Mouse (Mus musculus): ENCODE data around the gene Arpc1a. TPM values are rescaled to one million over a fixed set of nuclear protein-coding genes. Genes with fewer than 3 reads are reported as not detected.
A peak's percentile ranks its signal among the peaks of the same experiment; 100 is the strongest.

Gene Arpc1a
- total and polyA plus RNA-seq, 3 experiments, result 85.8 to 306 (median 187) TPM

DNA sequence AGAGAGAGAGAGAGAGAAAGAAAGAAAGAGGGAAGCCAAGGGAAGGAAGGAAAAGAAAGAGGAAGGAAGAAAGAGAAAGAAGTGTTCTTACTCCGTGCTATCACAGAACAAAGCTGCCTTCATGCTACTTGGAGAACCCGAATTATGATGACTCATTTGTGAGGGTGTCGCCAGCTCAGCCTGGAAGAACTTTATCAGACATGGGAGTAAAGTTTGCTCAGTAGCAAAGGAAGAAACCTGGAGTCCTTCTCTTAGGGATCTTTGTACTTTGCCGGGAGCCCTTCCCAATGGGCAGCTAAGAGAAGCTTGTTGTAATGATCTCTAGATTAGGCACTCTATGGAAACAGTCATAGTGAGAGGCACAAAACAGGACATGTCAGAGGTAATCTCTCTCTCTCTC, 19.1 kb downstream of the Arpc1a start:
- Histone ChIP-seq H3K4me3 (ENCODE audit: control insufficient read depth in 1 of 2, insufficient read depth in 1 of 2, low read depth in 2 of 2, low read length in 2 of 2) (no peak overlapping the region), H3K27ac (ENCODE audit: control insufficient read depth, low read depth, low read length) (peak overlapping the region; percentile 86), H3K4me1 (ENCODE audit: control insufficient read depth in 1 of 2, insufficient read depth in 2 of 2, low read length in 2 of 2) (peaks cover 9 to 27% of the 10 kb centered on the region in 2 experiments), H3K9ac (ENCODE audit: control insufficient read depth, low read depth, low read length, poor library complexity, severe bottlenecking) (no peak overlapping the region), H3K9me3 (replicated peaks; ENCODE audit: insufficient read depth, low read length) (no peaks in the 10 kb centered on the region), H3K27me3 (ENCODE audit: control insufficient read depth in 1 of 2, insufficient read depth in 2 of 2, low read length in 2 of 2) (no peaks in the 10 kb centered on the region), H3K36me3 (ENCODE audit: control insufficient read depth in 1 of 2, insufficient read depth in 2 of 2, low read length in 2 of 2) (peaks cover 25 to 28% of the 10 kb centered on the region in 2 experiments), H3K79me2 (ENCODE audit: control insufficient read depth, insufficient read depth, low read length, poor library complexity) (no peaks in the 10 kb centered on the region)
- DNase-seq (ENCODE audit: low read depth, low spot score), result peak; percentile 91
- 0 out of 2 replicates have a peak, but pooled peaks have one; percentile 20 for TF ChIP-seq MAX (IDR thresholded peaks at IDR 0.05; ENCODE audit: low read length)
- no peak for TF ChIP-seq RAD21 (IDR thresholded peaks at IDR 0.05; ENCODE audit: low read depth, low read length)
- TF ChIP-seq KAT2A (conservative IDR thresholded peaks at IDR 0.05; ENCODE audit: low read depth, low read length), result no peak
- TF ChIP-seq MAZ (IDR thresholded peaks at IDR 0.05; ENCODE audit: low read depth, low read length), result no peak
- TF ChIP-seq ETS1 (IDR thresholded peaks at IDR 0.05; ENCODE audit: low read depth, low read length), result peak; percentile 80
- no peak for TF ChIP-seq ZC3H11A (IDR thresholded peaks at IDR 0.05; ENCODE audit: low read depth, low read length)
- no peak for TF ChIP-seq POLR2AphosphoS2 (IDR thresholded peaks at IDR 0.05; ENCODE audit: low read length)
- TF ChIP-seq BHLHE40 (IDR thresholded peaks at IDR 0.05; ENCODE audit: borderline replicate concordance, low read depth, low read length), result 0 out of 2 replicates have a peak, but pooled peaks have one; percentile 8
- TF ChIP-seq ZMIZ1 (IDR thresholded peaks at IDR 0.05; ENCODE audit: low read depth, low read length), result no peak
- TF ChIP-seq MYC (IDR thresholded peaks at IDR 0.05; ENCODE audit: low read depth, low read length), result no peak
- no peak for TF ChIP-seq POLR2AphosphoS5 (IDR thresholded peaks at IDR 0.05; ENCODE audit: borderline replicate concordance, low read depth, low read length)
- TF ChIP-seq ZNF384 (IDR thresholded peaks at IDR 0.05; ENCODE audit: low read depth, low read length), result no peak
- TF ChIP-seq NRF1 (IDR thresholded peaks at IDR 0.05; ENCODE audit: insufficient read depth, low read depth, low read length, poor library complexity, severe bottlenecking), result no peak
- peak; percentile 93 for TF ChIP-seq JUND (IDR thresholded peaks at IDR 0.05; ENCODE audit: low read depth, low read length)
- no peak for TF ChIP-seq CTCF (IDR thresholded peaks at IDR 0.05 in 2 of 3, conservative IDR thresholded peaks at IDR 0.05 in 1 of 3; ENCODE audit: control insufficient read depth in 1 of 3, insufficient read depth in 1 of 3, low read depth in 2 of 3, low read length in 3 of 3, poor library complexity in 1 of 3, severe bottlenecking in 1 of 3)
- no peak for TF ChIP-seq MAFK (IDR thresholded peaks at IDR 0.05; ENCODE audit: borderline replicate concordance, low read depth, low read length)
- no peak for TF ChIP-seq USF1 (IDR thresholded peaks at IDR 0.05; ENCODE audit: low read depth, low read length)
- no peak for TF ChIP-seq MEF2A (IDR thresholded peaks at IDR 0.05; ENCODE audit: extremely low read depth, insufficient replicate concordance, low read depth, low read length, poor library complexity, severe bottlenecking)
- TF ChIP-seq TCF12 (IDR thresholded peaks at IDR 0.05; ENCODE audit: low read depth, low read length), result no peak
- peak; percentile 65 for TF ChIP-seq GATA1 (IDR thresholded peaks at IDR 0.05; ENCODE audit: low read depth, low read length)
- TF ChIP-seq MYB (IDR thresholded peaks at IDR 0.05; ENCODE audit: low read depth, low read length), result no peak
- TF ChIP-seq CHD1 (IDR thresholded peaks at IDR 0.05; ENCODE audit: low read depth, low read length), result no peak
- TF ChIP-seq UBTF (IDR thresholded peaks at IDR 0.05; ENCODE audit: borderline replicate concordance, insufficient read depth, low read depth, low read length), result no peak
- peak; percentile 66 for TF ChIP-seq TBP (IDR thresholded peaks at IDR 0.05; ENCODE audit: low read depth, low read length)
- no peak for TF ChIP-seq HCFC1 (IDR thresholded peaks at IDR 0.05; ENCODE audit: low read depth, low read length)
- TF ChIP-seq ZKSCAN1 (IDR thresholded peaks at IDR 0.05; ENCODE audit: low read depth, low read length), result no peak
- TF ChIP-seq ELF1 (IDR thresholded peaks at IDR 0.05; ENCODE audit: low read depth, low read length), result no peak
- peak; percentile 19; the same call in 1 of the 2 replicates for TF ChIP-seq TAL1 (IDR thresholded peaks at IDR 0.05; ENCODE audit: low read length)
- TF ChIP-seq MXI1 (IDR thresholded peaks at IDR 0.05; ENCODE audit: low read depth, low read length), result 0 out of 2 replicates have a peak, but pooled peaks have one; percentile 27
- no peak for TF ChIP-seq POLR2A (IDR thresholded peaks at IDR 0.05; ENCODE audit: control insufficient read depth in 1 of 2, insufficient read depth in 1 of 2, low read depth in 1 of 2, low read length in 2 of 2, poor library complexity in 1 of 2)
- no peak for TF ChIP-seq SIN3A (IDR thresholded peaks at IDR 0.05; ENCODE audit: low read length)
- TF ChIP-seq E2F4 (IDR thresholded peaks at IDR 0.05; ENCODE audit: borderline replicate concordance, low read depth, low read length), result no peak
- no peak for TF ChIP-seq CHD2 (IDR thresholded peaks at IDR 0.05; ENCODE audit: low read length)
- peak; percentile 63 to 84 for TF ChIP-seq EP300 (IDR thresholded peaks at IDR 0.05; ENCODE audit: low read depth in 1 of 2, low read length in 2 of 2)
- TF ChIP-seq USF2 (IDR thresholded peaks at IDR 0.05; ENCODE audit: borderline replicate concordance in 1 of 2, insufficient read depth in 1 of 2, low read depth in 1 of 2, low read length in 2 of 2), result no peak
- no peak for TF ChIP-seq SMC3 (IDR thresholded peaks at IDR 0.05; ENCODE audit: low read depth, low read length)
- TF ChIP-seq RCOR1 (IDR thresholded peaks at IDR 0.05; ENCODE audit: low read depth, low read length), result 0 out of 2 replicates have a peak, but pooled peaks have one; percentile 38
- TF ChIP-seq NELFE (IDR thresholded peaks at IDR 0.05; ENCODE audit: low read depth, low read length), result no peak
